Mouse (Mus musculus): ENCODE data around the gene Btnl10.

The Btnl10 gene

GRCm38 (mm10) chr11:58931576-58931975, 13.9 kb downstream of the Btnl10 start:
- DNase-seq: no peak

DNA sequence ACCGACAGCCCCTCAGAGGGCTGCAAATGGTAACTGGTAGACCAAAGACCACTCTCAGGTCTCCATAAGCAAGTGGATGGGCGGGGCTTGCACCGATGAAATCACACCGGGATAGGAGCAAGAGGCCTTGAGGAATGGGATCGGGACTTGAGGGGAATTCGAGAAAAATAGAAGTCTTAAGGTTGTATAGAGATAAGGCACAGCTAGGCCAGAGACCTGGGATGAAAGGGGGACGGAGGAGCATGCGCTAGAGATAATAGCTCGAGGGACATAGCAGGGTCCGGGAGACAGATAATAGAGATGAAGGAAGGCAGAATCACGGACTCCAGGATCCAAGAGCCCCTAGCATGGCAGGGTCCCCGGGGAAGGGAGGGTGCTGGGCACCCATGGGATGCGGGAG, 20.2 kb downstream of the Btnl10 start:
- DNase-seq: peak in 1 of 2 experiments; percentile 31

- DNase-seq: peak; percentile 97
Measured at GRCm38 (mm10) chr11:58938322-58939087, 20.8 kb downstream of the Btnl10 start, which contains the start of gene Rnf187. Gene Rnf187, minus strand, starts transcription at chr11:58938916.

DNA sequence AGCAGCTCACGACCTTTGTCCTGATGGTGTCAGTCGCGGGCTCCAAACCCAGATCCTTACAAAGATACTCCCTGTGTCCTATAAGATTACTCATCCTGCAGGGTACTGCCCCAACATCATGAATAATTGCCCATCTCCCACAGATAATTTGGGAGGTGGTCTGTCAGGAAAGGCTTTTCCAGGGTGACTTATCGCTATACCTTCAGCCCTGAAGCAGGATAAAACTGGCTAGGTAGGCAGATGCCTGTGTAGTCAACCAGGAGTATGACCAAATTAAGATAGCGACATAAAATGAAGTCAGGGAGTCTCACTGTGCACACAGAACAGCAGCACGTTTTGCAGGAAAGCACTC, 21.4 kb downstream of the Btnl10 start:
- DNase-seq: no peak

- no peak for DNase-seq
Measured at GRCm38 (mm10) chr11:58944136-58944535, 26.4 kb downstream of the Btnl10 start.

GRCm38 (mm10) chr11:58947306-58947705, 29.6 kb downstream of the Btnl10 start:
- DNase-seq: no peak

DNA sequence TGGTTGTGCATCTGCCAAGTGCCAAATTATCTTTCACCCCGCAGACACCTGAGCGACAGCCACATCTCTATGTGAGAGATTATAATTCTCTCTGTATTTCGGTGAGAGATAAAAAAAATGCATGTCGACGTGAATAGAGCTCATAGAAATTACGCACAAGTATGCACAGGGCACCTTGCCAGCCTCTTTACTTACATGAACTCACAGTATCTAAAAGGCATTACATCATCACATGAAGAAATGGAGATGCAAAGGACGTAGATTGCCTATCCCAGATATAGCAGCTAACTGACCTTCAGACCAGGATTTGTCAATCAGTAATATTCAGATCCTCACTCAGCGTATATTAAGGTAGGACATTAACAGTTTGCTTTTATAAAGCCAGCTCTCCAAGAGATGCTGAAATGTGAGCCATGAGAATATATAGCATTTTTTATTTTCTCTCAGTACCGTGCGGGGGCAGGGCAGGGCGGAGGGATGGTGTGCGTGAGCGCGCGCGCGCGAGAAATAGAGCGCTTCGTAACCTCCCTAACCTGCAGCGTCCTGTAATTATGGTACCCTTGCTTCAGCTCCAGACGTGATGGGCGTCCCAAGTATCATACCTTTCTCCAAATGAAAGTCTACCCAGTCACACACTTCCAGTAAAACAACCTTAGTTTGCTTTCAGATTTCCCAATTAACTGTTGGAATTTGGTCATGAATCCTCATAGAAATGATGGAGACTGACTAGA, 30.3 kb downstream of the Btnl10 start:
- DNase-seq: peak; percentile 82 to 85

GRCm38 (mm10) chr11:58948542-58949479, 31.1 kb downstream of the Btnl10 start, which contains the start of gene Hist3h2ba:
Gene Hist3h2ba, plus strand, starts transcription at chr11:58948920.
- peak; percentile 88 to 92 for DNase-seq

DNA sequence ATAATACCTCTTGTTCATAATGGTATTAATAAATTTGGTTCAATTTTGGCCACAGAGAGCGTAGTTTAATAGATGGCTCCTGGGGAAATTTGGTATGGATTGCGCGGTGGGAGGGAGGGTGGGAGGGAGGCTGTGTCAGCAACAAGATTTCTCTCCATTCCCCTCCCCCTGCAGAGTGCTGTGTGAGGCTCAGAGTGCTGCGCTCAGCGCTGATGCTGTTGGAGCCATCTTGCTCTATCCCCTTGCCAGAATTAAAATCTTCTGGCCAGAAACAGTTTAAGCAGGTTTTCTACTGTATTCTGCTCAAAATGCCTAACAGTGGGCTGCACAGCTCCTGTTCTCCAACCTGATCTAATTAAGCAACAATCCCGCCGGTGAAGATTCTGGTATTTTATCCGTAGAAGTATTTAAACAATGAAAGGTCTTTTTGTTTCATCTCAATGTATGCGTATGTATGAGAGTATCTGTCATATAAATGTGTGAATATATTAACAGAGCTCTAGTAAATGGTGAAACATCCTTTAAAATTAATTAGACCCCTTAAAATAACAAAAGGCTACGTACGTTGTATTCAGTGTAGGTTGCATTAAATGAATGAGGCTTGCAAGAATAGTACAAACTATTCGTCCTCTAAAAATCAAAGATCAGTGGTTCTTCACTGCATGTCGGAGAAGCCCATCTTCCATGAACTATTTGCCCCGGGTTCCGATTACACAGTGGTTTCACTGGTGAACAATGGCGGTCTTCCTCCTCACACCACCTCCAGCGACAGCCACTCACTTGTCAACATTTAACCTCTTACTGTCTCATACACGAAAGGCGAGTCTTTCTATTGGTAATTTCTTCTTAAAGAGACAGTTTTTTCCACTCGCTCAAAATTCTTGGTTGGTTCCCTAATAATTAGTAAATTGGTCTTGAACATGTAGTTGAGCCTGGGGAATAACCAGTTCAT, 32.0 kb downstream of the Btnl10 start:
- peak; percentile 77 to 83 for DNase-seq

GRCm38 (mm10) chr11:58951210-58951609, 33.5 kb downstream of the Btnl10 start:
- no peak for DNase-seq

DNA sequence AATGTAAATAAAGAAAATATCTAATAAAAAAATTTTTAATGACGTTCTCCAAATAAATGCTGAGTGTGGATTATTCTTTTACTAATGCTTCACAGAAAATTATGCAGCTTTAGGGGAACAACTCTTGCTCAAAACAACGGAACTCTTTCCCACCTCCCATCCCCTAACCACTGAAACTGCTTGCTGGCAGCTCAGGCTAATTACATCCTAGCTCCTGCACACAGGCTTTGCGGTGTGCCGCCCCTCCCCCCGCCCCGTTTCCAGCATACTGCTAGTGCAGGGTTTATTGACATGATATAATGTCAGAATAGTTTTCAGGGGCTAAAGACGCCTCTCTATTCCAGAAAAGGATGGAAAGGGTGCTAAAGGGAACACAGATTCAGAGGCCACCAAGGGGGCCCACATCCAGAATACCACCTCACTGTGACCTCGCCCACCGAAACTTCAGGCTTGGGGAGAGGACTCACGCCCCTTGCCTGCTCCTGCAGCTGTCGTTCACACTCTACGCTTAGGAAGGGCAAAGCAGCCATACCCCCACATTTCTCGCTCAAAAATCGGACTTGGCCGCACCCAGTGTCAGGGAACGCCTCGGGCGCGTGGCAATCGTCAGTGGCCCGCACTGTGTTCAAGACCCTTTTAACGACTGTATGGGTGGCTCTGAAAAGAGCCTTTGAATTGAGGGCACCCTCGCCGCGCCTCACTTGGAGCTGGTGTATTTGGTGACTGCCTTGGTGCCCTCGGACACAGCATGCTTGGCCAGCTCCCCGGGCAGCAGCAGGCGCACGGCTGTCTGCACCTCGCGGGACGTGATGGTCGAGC, 35.9 kb downstream of the Btnl10 start:
- DNase-seq: peak in 1 of 2 experiments; percentile 70

DNA sequence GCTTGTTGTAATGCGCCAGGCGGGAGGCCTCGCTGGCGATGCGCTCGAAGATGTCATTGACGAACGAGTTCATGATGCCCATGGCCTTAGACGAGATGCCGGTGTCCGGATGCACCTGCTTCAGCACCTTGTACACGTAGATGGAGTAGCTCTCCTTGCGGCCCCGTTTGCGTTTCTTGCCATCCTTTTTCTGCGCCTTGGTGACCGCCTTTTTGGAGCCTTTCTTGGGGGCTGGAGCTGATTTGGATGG, 36.4 kb downstream of the Btnl10 start:
- peak in 1 of 2 experiments; percentile 90 for DNase-seq

GRCm38 (mm10) chr11:58954420-58955142, 36.9 kb downstream of the Btnl10 start, which contains the start of the genes Hist3h2a and Trim17:
Gene Hist3h2a, plus strand, starts transcription at chr11:58954685.
Gene Trim17, plus strand, starts transcription at chr11:58954685.
- peak; percentile 88 to 90 for DNase-seq

DNA sequence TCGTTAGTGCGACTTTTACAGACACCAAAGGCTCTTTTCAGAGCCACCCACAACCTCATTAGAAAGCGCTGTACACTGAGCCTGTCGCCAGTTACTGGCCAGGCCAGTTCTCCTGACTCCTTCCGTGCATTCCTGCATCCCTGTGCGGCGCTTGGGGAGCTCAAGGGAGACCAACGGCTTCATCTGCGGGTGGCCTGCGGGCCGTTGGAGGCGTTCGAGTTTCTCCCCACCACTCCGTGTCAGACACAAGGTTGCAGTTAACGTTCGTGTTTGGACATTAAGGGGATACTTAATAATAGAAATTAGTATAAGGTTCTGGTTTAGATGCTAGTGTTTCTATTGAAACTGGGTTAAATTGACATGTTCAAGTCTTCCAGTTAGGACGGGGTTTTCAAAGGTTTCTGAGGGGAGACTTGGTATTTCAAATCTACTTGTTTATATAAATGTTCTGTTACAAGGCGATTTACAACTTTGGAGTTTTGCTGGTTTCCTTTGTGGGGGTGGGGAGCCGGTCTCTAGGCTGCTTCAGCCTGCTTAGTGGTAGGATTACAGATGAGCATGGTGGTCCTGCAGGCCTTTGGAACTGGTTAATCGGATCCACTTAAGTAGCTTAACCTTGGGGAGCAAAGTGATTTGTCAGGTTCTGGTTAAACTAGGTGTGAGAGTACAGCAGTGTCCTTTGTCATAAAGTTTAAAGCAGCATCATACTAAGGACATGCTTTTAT, 37.6 kb downstream of the Btnl10 start:
- peak in 1 of 2 experiments; percentile 50 for DNase-seq

GRCm38 (mm10) chr11:58955868-58956257, 38.2 kb downstream of the Btnl10 start:
- no peak for DNase-seq

GRCm38 (mm10) chr11:58957226-58957914, 39.7 kb downstream of the Btnl10 start:
- peak; percentile 43 to 45 for DNase-seq

DNA sequence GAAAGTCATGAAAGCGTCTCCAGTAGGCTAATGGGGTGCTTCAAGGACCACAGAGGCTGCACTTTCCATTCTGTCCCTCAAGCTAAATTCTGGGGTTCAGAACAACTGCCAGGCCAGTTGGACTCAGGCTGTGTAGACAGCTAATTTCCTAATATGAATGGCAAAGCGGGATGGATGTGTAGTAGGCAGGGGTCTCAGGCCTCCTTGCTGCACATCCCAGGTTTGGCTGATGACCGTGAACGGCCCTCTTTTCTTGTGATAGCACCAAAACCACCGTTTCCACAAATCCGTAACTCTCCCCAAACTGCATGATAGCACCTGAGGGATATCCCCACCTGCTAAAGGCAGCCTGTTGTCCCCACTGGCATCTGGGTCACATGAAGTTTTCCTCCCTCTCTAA, 40.8 kb downstream of the Btnl10 start:
- DNase-seq: no peak

DNA sequence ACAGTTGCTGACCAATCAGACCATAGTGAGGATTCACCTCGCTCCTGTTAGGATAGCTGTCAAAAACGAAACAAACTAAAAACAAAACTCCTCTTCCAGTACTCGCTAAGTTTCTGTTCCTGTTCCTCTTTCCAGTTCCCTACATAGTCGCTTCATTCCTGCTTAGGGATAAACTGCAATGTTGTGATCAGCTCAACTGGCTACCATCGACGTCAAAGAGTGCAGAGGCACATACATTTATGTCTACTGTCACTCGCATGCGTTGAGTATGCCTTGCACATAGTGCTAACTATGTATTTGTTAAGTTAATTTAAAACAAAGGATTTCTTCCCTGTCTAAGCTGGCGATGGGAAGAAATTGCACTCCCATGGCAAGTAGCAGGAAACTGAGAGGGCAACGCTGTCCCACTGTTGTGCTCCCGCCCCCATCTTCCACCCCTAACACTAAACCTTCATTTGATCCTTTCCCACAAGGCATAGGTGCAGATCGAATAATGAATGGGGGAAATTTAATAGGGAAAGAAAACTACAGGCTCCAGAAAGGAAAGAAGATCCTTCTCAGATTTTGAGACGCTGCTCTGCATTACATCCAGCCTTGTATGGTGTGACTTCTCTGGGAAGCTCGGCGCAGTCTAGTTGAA, 41.6 kb downstream of the Btnl10 start:
- DNase-seq: no peak
